Mouse (Mus musculus) limb, embryonic 10.5 days (tissue): ENCODE results near the gene Zfhx3. TPM values are rescaled to one million over a fixed set of nuclear protein-coding genes. Genes with fewer than 3 reads are reported as not detected.
A peak's percentile ranks its signal among the peaks of the same experiment; 100 is the strongest.

Experiments used
- DNase-seq: peaks from one replicate; pipeline ENCODE4 v3.0.0-alpha.2; 2017; ENCODE audit warnings: low spot score
- H3K27ac ChIP-seq: fragments of 300-500 bp; sonication (generic); 2 replicates; pipeline ENCODE4 v1.5.1; 2016; ENCODE audit warnings: mild to moderate bottlenecking
- H3K27me3 ChIP-seq: fragments of 300-500 bp; sonication (generic); 2 replicates; pipeline ENCODE4 v1.6.1; 2016; ENCODE audit warnings: low read depth, mild to moderate bottlenecking; ENCODE audit not compliant: poor library complexity, severe bottlenecking
- H3K36me3 ChIP-seq: fragments of 300-500 bp; sonication (generic); 2 replicates; pipeline ENCODE4 v1.6.1; 2016; ENCODE audit warnings: mild to moderate bottlenecking, moderate library complexity
- H3K4me1 ChIP-seq: fragments of 300-500 bp; sonication (generic); 2 replicates; pipeline ENCODE4 v1.6.1; 2016
- H3K4me3 ChIP-seq: fragments of 300-500 bp; sonication (generic); 2 replicates; pipeline ENCODE4 v1.5.1; 2016; ENCODE audit warnings: mild to moderate bottlenecking, moderate library complexity
- H3K9me3 ChIP-seq: fragments of 300-500 bp; sonication (generic); replicated peaks from 2 replicates; pipeline ENCODE4 v1.6.1; 2016; ENCODE audit warnings: mild to moderate bottlenecking
- WGBS: fragments of 180-500 bp; shearing (Covaris S2); methylation state at CpG from one replicate; pipeline ENCODE4 v1.1.7; 2016; 5-methylcytosine and 5-hydroxymethylcytosine counted together
- polyA plus RNA-seq: library from polyadenylated mRNA; unstranded; fragments of >200 nt; fragmentation: Nextera tagmentation; extraction: Ambion mirVana; gene quantifications from 2 replicates; pipeline ENCODE4 v1.2.1, GENCODE M21; 2016

Zfhx3 gene
- polyA plus RNA-seq, 1 experiment from 2014 or later, result 28.1 TPM

- H3K27ac ChIP-seq, result no peak overlapping the region
- no peak overlapping the region for H3K4me3 ChIP-seq
- H3K36me3 ChIP-seq, result no peaks in the 10 kb centered on the region
- no peaks in the 10 kb centered on the region for H3K9me3 ChIP-seq
- 82% methylated on average over 8 of the region's 8 CpGs for WGBS
- H3K27me3 ChIP-seq, result no peaks in the 10 kb centered on the region
- H3K4me1 ChIP-seq, result peaks cover 55% of the 10 kb centered on the region
- no peak for DNase-seq
Measured at GRCm38 (mm10) chr8:108236715-108237114, 294.3 kb downstream of the Zfhx3 start.

GRCm38 (mm10) chr8:108239531-108239930, 297.1 kb downstream of the Zfhx3 start:
- Histone ChIP-seq H3K27me3 (no peaks in the 10 kb centered on the region), H3K4me1 (peaks cover 35% of the 10 kb centered on the region), H3K9me3 (no peaks in the 10 kb centered on the region), H3K36me3 (no peaks in the 10 kb centered on the region), H3K4me3 (no peak overlapping the region), H3K27ac (no peak overlapping the region)
- WGBS, result 92% methylated on average over 5 of the region's 5 CpGs
- no peak for DNase-seq

- no peaks in the 10 kb centered on the region for H3K36me3 ChIP-seq
- 21% methylated on average over 19 of the region's 19 CpGs for WGBS
- DNase-seq, result peak; percentile 52
- peaks cover 32% of the 10 kb centered on the region for H3K4me1 ChIP-seq
- H3K27ac ChIP-seq, result peak overlapping the region; percentile 32; the same call in 1 of the 2 replicates
- no peaks in the 10 kb centered on the region for H3K27me3 ChIP-seq
- peak overlapping the region; percentile 28 for H3K4me3 ChIP-seq
- H3K9me3 ChIP-seq, result no peaks in the 10 kb centered on the region
Measured at GRCm38 (mm10) chr8:108241041-108241690, 298.7 kb downstream of the Zfhx3 start.

GRCm38 (mm10) chr8:108243270-108243669, 300.8 kb downstream of the Zfhx3 start:
- Histone ChIP-seq H3K4me3 (no peak overlapping the region), H3K27ac (no peak overlapping the region; the same call in 1 of the 2 replicates), H3K4me1 (peaks cover 53% of the 10 kb centered on the region), H3K27me3 (no peaks in the 10 kb centered on the region), H3K36me3 (no peaks in the 10 kb centered on the region), H3K9me3 (no peaks in the 10 kb centered on the region)
- DNase-seq, result peak; percentile 44
- WGBS, result 42% methylated on average over 9 of the region's 9 CpGs

- H3K27me3 ChIP-seq, result no peaks in the 10 kb centered on the region
- H3K36me3 ChIP-seq, result no peaks in the 10 kb centered on the region
- no peaks in the 10 kb centered on the region for H3K9me3 ChIP-seq
- peaks cover 51% of the 10 kb centered on the region for H3K4me1 ChIP-seq
- WGBS, result 74% methylated on average over 17 of the region's 17 CpGs
- DNase-seq, result no peak
- H3K4me3 ChIP-seq, result no peak overlapping the region
- H3K27ac ChIP-seq, result no peak overlapping the region
Measured at GRCm38 (mm10) chr8:108244636-108245494, 302.4 kb downstream of the Zfhx3 start.

GRCm38 (mm10) chr8:108245575-108245974, 303.1 kb downstream of the Zfhx3 start:
- H3K9me3 ChIP-seq, result no peaks in the 10 kb centered on the region
- H3K4me3 ChIP-seq, result no peak overlapping the region
- H3K27me3 ChIP-seq, result no peaks in the 10 kb centered on the region
- DNase-seq, result no peak
- H3K36me3 ChIP-seq, result no peaks in the 10 kb centered on the region
- peaks cover 51% of the 10 kb centered on the region for H3K4me1 ChIP-seq
- 79% methylated on average over 8 of the region's 8 CpGs for WGBS
- H3K27ac ChIP-seq, result no peak overlapping the region

- Histone ChIP-seq H3K27ac (peak overlapping the region; percentile 46; the same call in 1 of the 2 replicates), H3K27me3 (no peaks in the 10 kb centered on the region), H3K4me1 (peaks cover 45% of the 10 kb centered on the region), H3K9me3 (no peaks in the 10 kb centered on the region), H3K4me3 (no peak overlapping the region), H3K36me3 (no peaks in the 10 kb centered on the region)
- DNase-seq, result no peak
- WGBS, result 71% methylated on average over 22 of the region's 22 CpGs
Measured at GRCm38 (mm10) chr8:108246035-108246933, 303.8 kb downstream of the Zfhx3 start.

- 0 out of 2 replicates have a peak overlapping the region, but pooled peaks have one; percentile 46 for H3K27ac ChIP-seq
- 66% methylated on average over 7 of the region's 7 CpGs for WGBS
Measured at GRCm38 (mm10) chr8:108246934-108247417, 304.5 kb downstream of the Zfhx3 start.

GRCm38 (mm10) chr8:108264593-108265160, 322.2 kb downstream of the Zfhx3 start:
- Histone ChIP-seq H3K9me3 (no peaks in the 10 kb centered on the region), H3K4me3 (peak overlapping the region; percentile 21; the same call in 1 of the 2 replicates), H3K36me3 (no peaks in the 10 kb centered on the region), H3K27me3 (no peaks in the 10 kb centered on the region), H3K27ac (peak overlapping the region; percentile 76), H3K4me1 (peaks cover 24% of the 10 kb centered on the region)
- peak; percentile 49 for DNase-seq
- WGBS, result 18% methylated on average over 11 of the region's 11 CpGs

More at GRCm38 (mm10) chr8:108246934-108247417, 304.5 kb downstream of the Zfhx3 start:
- Histone ChIP-seq H3K4me1 (peaks cover 41% of the 10 kb centered on the region), H3K4me3 (no peak overlapping the region), H3K36me3 (no peaks in the 10 kb centered on the region), H3K27me3 (no peaks in the 10 kb centered on the region), H3K9me3 (no peaks in the 10 kb centered on the region)
- no peak for DNase-seq

GRCm38 (mm10) chr8:108277960-108278359, 335.5 kb downstream of the Zfhx3 start:
- no peak overlapping the region for H3K27ac ChIP-seq
- no peaks in the 10 kb centered on the region for H3K36me3 ChIP-seq
- no peak for DNase-seq
- no peak overlapping the region for H3K4me3 ChIP-seq
- H3K9me3 ChIP-seq, result no peaks in the 10 kb centered on the region
- H3K4me1 ChIP-seq, result no peaks in the 10 kb centered on the region
- H3K27me3 ChIP-seq, result no peaks in the 10 kb centered on the region
- WGBS, result 96% methylated on average over 2 of the region's 2 CpGs

GRCm38 (mm10) chr8:108281981-108282380, 339.5 kb downstream of the Zfhx3 start:
- Histone ChIP-seq H3K9me3 (no peaks in the 10 kb centered on the region), H3K27ac (no peak overlapping the region), H3K36me3 (no peaks in the 10 kb centered on the region), H3K27me3 (no peaks in the 10 kb centered on the region), H3K4me1 (peaks cover 5% of the 10 kb centered on the region; the same call in 1 of the 2 replicates), H3K4me3 (no peak overlapping the region)
- DNase-seq, result no peak
- 79% methylated on average over 12 of the region's 12 CpGs for WGBS

GRCm38 (mm10) chr8:108286117-108286516, 343.7 kb downstream of the Zfhx3 start:
- 66% methylated on average over 5 of the region's 5 CpGs for WGBS
- H3K27ac ChIP-seq, result no peak overlapping the region
- H3K9me3 ChIP-seq, result no peaks in the 10 kb centered on the region
- no peaks in the 10 kb centered on the region for H3K36me3 ChIP-seq
- no peaks in the 10 kb centered on the region for H3K27me3 ChIP-seq
- no peak overlapping the region for H3K4me3 ChIP-seq
- peaks cover 12% of the 10 kb centered on the region for H3K4me1 ChIP-seq
- no peak for DNase-seq
